Mouse (Mus musculus) B cell, adult 67 days (primary cell): ENCODE data around the gene Gm47985. TPM values are rescaled to one million over a fixed set of nuclear protein-coding genes. Genes with fewer than 3 reads are reported as not detected.

Experiments
- total RNA-seq, 2 experiments: library from RNA; stranded (reverse); gene quantifications; 4 replicates each; pipeline ENCODE4 v1.2.4; 2023

The Gm47985 gene
- total RNA-seq, result not detected

DNA sequence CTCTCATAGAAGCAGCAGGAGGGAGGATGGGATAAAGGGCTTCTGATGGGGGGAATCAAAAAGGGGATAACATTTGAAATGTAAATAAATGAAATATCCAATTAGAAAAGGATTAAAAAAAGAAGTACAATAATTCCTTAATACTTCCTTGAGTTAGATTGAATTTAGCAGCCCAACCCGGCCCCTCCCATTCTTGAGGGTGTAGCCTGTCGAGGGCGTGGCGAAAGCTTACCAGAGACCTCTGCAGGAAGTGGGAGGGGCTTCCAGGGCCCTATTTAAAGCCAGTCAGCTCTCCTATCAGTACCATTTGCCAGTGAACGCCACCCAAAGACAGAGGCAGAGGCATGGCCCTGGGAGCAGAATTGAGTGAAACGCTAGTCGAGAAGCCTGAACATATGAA lies at the start of gene Gm47985:
Gm47985 (plus strand) TSS at position 272 of the 400 bp plus-strand sequence.

DNA sequence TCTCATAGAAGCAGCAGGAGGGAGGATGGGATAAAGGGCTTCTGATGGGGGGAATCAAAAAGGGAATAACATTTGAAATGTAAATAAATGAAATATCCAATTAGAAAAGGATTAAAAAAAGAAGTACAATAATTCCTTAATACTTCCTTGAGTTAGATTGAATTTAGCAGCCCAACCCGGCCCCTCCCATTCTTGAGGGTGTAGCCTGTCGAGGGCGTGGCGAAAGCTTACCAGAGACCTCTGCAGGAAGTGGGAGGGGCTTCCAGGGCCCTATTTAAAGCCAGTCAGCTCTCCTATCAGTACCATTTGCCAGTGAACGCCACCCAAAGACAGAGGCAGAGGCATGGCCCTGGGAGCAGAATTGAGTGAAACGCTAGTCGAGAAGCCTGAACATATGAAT lies 9.7 kb downstream of the Gm47985 start, which contains the start of gene Gm8947:
Gm8947 (plus strand) TSS at position 302 of the 400 bp plus-strand sequence.

DNA sequence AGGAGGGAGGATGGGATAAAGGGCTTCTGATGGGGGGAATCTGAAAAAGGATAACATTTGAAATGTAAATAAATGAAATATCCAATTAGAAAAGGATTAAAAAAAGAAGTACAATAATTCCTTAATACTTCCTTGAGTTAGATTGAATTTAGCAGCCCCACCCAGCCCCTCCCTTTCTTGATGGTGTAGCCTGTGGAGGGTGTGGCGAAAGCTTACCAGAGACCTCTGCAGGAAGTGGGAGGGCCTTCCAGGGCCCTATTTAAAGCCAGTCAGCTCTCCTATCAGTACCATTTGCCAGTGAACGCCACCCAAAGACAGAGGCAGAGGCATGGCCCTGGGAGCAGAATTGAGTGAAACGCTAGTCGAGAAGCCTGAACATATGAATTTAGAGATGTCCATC lies 15.8 kb downstream of the Gm47985 start, which contains the start of gene Gm47995:
Gm47995 (plus strand) TSS at position 329 of the 400 bp plus-strand sequence.

DNA sequence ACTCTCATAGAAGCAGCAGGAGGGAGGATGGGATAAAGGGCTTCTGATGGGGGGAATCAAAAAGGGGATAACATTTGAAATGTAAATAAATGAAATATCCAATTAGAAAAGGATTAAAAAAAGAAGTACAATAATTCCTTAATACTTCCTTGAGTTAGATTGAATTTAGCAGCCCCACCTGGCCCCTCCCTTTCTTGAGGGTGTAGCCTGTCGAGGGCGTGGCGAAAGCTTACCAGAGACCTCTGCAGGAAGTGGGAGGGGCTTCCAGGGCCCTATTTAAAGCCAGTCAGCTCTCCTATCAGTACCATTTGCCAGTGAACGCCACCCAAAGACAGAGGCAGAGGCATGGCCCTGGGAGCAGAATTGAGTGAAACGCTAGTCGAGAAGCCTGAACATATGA lies 21.5 kb downstream of the Gm47985 start, which contains the start of gene 3110040M04Rik:
3110040M04Rik (plus strand) TSS at position 304 of the 400 bp plus-strand sequence.

DNA sequence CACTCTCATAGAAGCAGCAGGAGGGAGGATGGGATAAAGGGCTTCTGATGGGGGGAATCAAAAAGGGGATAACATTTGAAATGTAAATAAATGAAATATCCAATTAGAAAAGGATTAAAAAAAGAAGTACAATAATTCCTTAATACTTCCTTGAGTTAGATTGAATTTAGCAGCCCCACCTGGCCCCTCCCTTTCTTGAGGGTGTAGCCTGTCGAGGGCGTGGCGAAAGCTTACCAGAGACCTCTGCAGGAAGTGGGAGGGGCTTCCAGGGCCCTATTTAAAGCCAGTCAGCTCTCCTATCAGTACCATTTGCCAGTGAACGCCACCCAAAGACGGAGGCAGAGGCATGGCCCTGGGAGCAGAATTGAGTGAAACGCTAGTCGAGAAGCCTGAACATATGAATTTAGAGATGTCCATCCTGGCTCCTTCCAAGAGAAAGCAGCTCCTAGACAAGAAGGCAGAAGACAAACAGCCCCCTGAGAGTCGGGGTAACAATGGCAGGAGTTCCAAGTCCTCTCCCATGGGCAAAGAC lies 27.6 kb downstream of the Gm47985 start, which contains the start of gene Gm47996:
Gm47996 (plus strand) TSS at position 308 of the 532 bp plus-strand sequence.

Other genes starting within 250 kb of the Gm47985 start
- gene Hmcn1, start 189.1 kb upstream of the Gm47985 start, total RNA-seq, result not detected
- not detected for gene Gm8947, start 9.8 kb downstream of the Gm47985 start, total RNA-seq
- gene Gm47995, start 15.9 kb downstream of the Gm47985 start, total RNA-seq, result not detected
- gene 3110040M04Rik, start 21.6 kb downstream of the Gm47985 start, total RNA-seq, result not detected
- gene Gm47996, start 27.6 kb downstream of the Gm47985 start, total RNA-seq, result not detected
- 100 to 1,000 TPM; 354 to 380 TPM for gene Ivns1abp, start 161.9 kb downstream of the Gm47985 start, total RNA-seq
- gene Swt1, start 245.9 kb downstream of the Gm47985 start, total RNA-seq, result 10 to 100 TPM; 36.3 to 37.6 TPM
- gene Trmt1l, start 246.0 kb downstream of the Gm47985 start, total RNA-seq, result 10 to 100 TPM; 44.9 to 49.4 TPM